Mouse (Mus musculus): Measurements from ENCODE around the gene Mogs. TPM values are rescaled to one million over a fixed set of nuclear protein-coding genes. Genes with fewer than 3 reads are reported as not detected.

Gene Mogs
- total and polyA plus RNA-seq, 2 experiments from 2014 or later: 7.9 to 28.1 TPM

- 65% methylated on average over 2 of the region's 2 CpGs for WGBS
Measured at GRCm38 (mm10) chr6:83098411-83098810, 16.9 kb upstream of the Mogs start.

DNA sequence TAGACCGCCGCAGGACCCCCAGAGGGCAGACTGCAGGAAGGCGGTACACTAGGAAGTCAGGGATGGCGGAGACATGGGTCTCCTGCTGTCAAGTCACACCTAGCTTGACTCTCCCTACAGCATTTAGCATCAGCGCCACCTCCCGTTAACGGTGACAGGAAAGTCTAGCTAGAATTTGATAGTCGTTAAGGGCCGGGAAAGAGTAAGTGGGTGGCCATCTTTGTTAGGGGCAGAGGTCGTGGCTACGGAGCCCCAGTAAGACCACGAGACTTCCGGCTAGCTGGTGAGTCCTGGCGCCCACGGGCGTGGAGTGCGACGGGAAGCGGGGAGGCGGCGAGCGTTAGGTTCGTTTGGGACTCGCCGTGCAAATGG lies 14.0 kb upstream of the Mogs start, which contains the start of the genes Ccdc142 and Gm42688:
TSS of gene Ccdc142 (plus strand) at position 286 of the 372 bp plus-strand sequence.
TSS of gene Gm42688 (plus strand) at position 302 of the 372 bp plus-strand sequence.
- ATAC-seq (ENCODE audit: insufficient read depth, low read depth) (peak; percentile 87), DNase-seq (ENCODE audit: low spot score) (peak; percentile 91)
- H3K36me3 ChIP-seq (replicated peaks; ENCODE audit: control insufficient read depth, insufficient read depth, low read length): peaks cover 8% of the 10 kb centered on the region
- under 1% methylated on average over 25 of the region's 25 CpGs for WGBS
- peak within 1 kb of the TSS; percentile 75 for H3K9ac ChIP-seq (replicated peaks; ENCODE audit: low read depth, low read length)
- peak within 1 kb of the TSS; percentile 85 for H3K27ac ChIP-seq (ENCODE audit: low read depth)
- 0 out of 2 replicates have a peak, but pooled peaks cover 10% of the 10 kb centered on the region for H3K4me1 ChIP-seq (ENCODE audit: control insufficient read depth, insufficient read depth)
- H3K9me3 ChIP-seq (replicated peaks; ENCODE audit: control insufficient read depth, low read length): no peaks in the 10 kb centered on the region
- peak within 1 kb of the TSS; percentile 72 for H3K4me3 ChIP-seq (ENCODE audit: low read depth, low read length)
- H3K27me3 ChIP-seq (ENCODE audit: control insufficient read depth, insufficient read depth, low read length): no peaks in the 10 kb centered on the region
- H3K4me2 ChIP-seq (ENCODE audit: low read depth, low read length): peak within 1 kb of the TSS; percentile 97
- TF ChIP-seq EP300 (IDR thresholded peaks at IDR 0.05; ENCODE audit: low read depth) (no peak), CTCF (IDR thresholded peaks at IDR 0.05; ENCODE audit: low read depth) (peak; percentile 67)

More at GRCm38 (mm10) chr6:83098411-83098810, 16.9 kb upstream of the Mogs start:
- Histone ChIP-seq H3K9ac (replicated peaks; ENCODE audit: low read depth, low read length) (no peak overlapping the region), H3K9me3 (replicated peaks; ENCODE audit: control insufficient read depth, low read length) (no peaks in the 10 kb centered on the region), H3K36me3 (replicated peaks; ENCODE audit: control insufficient read depth, insufficient read depth, low read length) (no peaks in the 10 kb centered on the region), H3K4me3 (ENCODE audit: low read depth, low read length) (no peak overlapping the region), H3K27ac (ENCODE audit: low read depth) (no peak overlapping the region), H3K27me3 (ENCODE audit: control insufficient read depth, insufficient read depth, low read length) (peaks cover 4% of the 10 kb centered on the region; the same call in 1 of the 2 replicates), H3K4me1 (ENCODE audit: control insufficient read depth, insufficient read depth) (0 out of 2 replicates have a peak, but pooled peaks cover 10% of the 10 kb centered on the region), H3K4me2 (ENCODE audit: low read depth, low read length) (no peak overlapping the region)
- DNase-seq (ENCODE audit: low spot score) (no peak), ATAC-seq (ENCODE audit: insufficient read depth, low read depth) (no peak)
- TF ChIP-seq EP300 (IDR thresholded peaks at IDR 0.05; ENCODE audit: low read depth) (no peak), CTCF (IDR thresholded peaks at IDR 0.05; ENCODE audit: low read depth) (no peak)

DNA sequence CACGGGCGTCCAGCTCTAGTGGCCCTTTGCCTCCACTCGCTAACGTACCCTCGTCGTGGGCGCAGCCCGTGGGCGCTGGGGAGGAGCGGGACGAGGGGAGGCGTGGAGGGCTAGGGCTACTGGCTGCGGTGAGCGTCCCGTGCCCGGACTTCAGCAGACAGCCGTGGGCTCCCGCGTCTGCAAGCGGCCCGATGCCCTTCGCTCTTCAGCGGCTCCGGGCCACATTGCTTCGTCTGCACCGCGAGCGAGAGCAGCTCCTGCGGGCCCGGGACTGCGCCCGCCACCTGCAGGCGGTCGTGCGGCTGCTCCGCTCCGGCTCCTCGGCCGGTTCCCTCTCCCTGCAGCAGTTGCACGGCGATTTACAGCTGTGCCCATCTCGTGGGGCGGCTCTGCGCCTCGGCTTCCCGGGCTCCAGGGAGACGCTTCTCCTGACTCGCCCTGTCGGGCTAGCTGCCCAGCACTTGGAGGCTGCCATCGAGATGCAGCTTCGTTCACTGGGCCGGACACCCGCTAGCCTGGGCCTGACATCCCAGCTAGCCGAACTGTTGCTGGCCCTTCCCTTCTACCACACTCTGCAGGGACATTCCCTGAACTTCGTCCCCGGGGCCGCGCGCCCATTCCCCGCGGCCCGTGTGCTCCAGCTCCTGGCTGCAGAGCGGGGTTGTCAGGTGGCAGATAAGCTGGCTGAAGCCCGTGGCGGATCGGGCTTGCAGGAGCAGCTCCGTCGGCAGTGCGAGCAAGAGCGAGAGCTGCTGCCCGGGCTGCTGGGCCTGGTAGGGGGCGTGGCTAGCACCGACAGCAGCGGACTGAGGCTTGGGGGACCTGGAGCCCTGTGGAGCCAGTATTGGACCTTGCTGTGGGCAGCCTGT lies 13.4 kb upstream of the Mogs start:
- ATAC-seq (ENCODE audit: insufficient read depth, low read depth) (peak; percentile 84), DNase-seq (ENCODE audit: low spot score) (peak; percentile 55)
- under 1% methylated on average over 60 of the region's 74 CpGs for WGBS
- Histone ChIP-seq H3K9me3 (replicated peaks; ENCODE audit: control insufficient read depth, low read length) (no peaks in the 10 kb centered on the region), H3K4me2 (ENCODE audit: low read depth, low read length) (peak overlapping the region; percentile 97), H3K27ac (ENCODE audit: low read depth) (peak overlapping the region; percentile 85), H3K36me3 (replicated peaks; ENCODE audit: control insufficient read depth, insufficient read depth, low read length) (peaks cover 8% of the 10 kb centered on the region), H3K4me3 (ENCODE audit: low read depth, low read length) (peak overlapping the region; percentile 72), H3K27me3 (ENCODE audit: control insufficient read depth, insufficient read depth, low read length) (no peaks in the 10 kb centered on the region), H3K9ac (replicated peaks; ENCODE audit: low read depth, low read length) (peak overlapping the region; percentile 75), H3K4me1 (ENCODE audit: control insufficient read depth, insufficient read depth) (0 out of 2 replicates have a peak, but pooled peaks cover 10% of the 10 kb centered on the region)
- TF ChIP-seq CTCF (IDR thresholded peaks at IDR 0.05; ENCODE audit: low read depth) (peak; percentile 56), EP300 (IDR thresholded peaks at IDR 0.05; ENCODE audit: low read depth) (no peak)

DNA sequence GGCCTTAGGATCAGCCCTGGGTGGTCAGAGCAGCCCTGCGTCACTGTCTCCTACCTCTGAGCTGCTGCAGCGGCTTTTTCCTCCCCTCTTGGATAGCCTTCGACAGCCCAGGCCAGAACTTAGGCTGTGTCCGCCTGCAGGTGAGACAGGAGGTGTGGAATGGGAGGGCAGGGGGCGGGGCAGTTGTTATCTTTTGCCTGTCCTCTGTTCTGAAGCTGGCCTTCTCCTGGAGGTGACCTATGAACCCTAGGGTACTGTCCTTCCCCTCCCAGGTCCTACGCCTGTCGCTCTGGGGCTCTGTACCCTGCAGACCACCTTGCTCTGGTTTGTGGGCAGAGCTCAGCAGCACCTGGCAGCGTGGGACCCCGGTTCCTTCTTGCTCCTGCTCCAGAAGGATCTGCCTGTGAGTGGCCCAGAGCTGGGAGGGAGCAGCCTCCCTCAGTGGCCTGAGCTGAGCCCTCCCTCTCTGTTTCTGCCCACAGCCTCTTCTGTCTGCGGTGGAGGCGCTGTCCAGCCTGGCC lies 12.1 kb upstream of the Mogs start:
- Histone ChIP-seq H3K9me3 (replicated peaks; ENCODE audit: control insufficient read depth, low read length) (no peaks in the 10 kb centered on the region), H3K27me3 (ENCODE audit: control insufficient read depth, insufficient read depth, low read length) (no peaks in the 10 kb centered on the region), H3K36me3 (replicated peaks; ENCODE audit: control insufficient read depth, insufficient read depth, low read length) (peaks cover 8% of the 10 kb centered on the region), H3K4me2 (ENCODE audit: low read depth, low read length) (peak overlapping the region; percentile 97), H3K4me1 (ENCODE audit: control insufficient read depth, insufficient read depth) (peaks cover 13% of the 10 kb centered on the region), H3K4me3 (ENCODE audit: low read depth, low read length) (no peak overlapping the region), H3K9ac (replicated peaks; ENCODE audit: low read depth, low read length) (peak overlapping the region; percentile 75), H3K27ac (ENCODE audit: low read depth) (no peak overlapping the region)
- DNase-seq (ENCODE audit: low spot score) (no peak), ATAC-seq (ENCODE audit: insufficient read depth, low read depth) (no peak)
- no peak for TF ChIP-seq EP300 (IDR thresholded peaks at IDR 0.05; ENCODE audit: low read depth)
- no peak for TF ChIP-seq CTCF (IDR thresholded peaks at IDR 0.05; ENCODE audit: low read depth)
- WGBS: 58% methylated on average over 11 of the region's 11 CpGs

DNA sequence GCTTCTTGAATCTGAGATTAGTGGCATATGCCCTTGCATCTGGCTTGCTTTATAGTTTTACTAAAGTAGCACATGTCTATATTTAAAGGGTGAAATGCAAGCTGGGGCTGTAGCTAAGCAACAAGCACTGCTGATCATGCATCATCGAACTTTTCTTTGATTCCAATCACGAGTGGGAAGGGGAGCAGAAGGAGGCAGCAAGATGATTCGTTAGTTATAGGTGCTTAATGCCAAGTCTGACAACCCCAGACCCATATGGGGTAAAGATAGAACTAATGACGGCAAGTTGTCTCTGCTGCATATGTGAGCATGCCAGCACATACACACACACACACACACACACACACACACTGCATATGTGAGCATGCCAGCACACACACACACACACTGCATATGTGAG lies 11.1 kb upstream of the Mogs start:
- ATAC-seq (ENCODE audit: insufficient read depth, low read depth) (no peak), DNase-seq (ENCODE audit: low spot score) (no peak)
- H3K4me3 ChIP-seq (ENCODE audit: low read depth, low read length): no peak overlapping the region
- TF ChIP-seq CTCF (IDR thresholded peaks at IDR 0.05; ENCODE audit: low read depth) (no peak), EP300 (IDR thresholded peaks at IDR 0.05; ENCODE audit: low read depth) (no peak)
- peaks cover 17% of the 10 kb centered on the region for H3K4me1 ChIP-seq (ENCODE audit: control insufficient read depth, insufficient read depth)
- H3K27me3 ChIP-seq (ENCODE audit: control insufficient read depth, insufficient read depth, low read length): no peaks in the 10 kb centered on the region
- peaks cover 8% of the 10 kb centered on the region for H3K36me3 ChIP-seq (replicated peaks; ENCODE audit: control insufficient read depth, insufficient read depth, low read length)
- 76% methylated on average over 4 of the region's 4 CpGs for WGBS
- H3K27ac ChIP-seq (ENCODE audit: low read depth): no peak overlapping the region
- no peaks in the 10 kb centered on the region for H3K9me3 ChIP-seq (replicated peaks; ENCODE audit: control insufficient read depth, low read length)
- H3K4me2 ChIP-seq (ENCODE audit: low read depth, low read length): no peak overlapping the region
- no peak overlapping the region for H3K9ac ChIP-seq (replicated peaks; ENCODE audit: low read depth, low read length)

Measured in heart, postnatal 0 days (tissue).